Mouse (Mus musculus) CH12.LX (cell line): Measurements from ENCODE around the gene Ephb3. TPM values are rescaled to one million over a fixed set of nuclear protein-coding genes. Genes with fewer than 3 reads are reported as not detected.

Source experiments
- DNase-seq: peaks from one replicate; pipeline ENCODE4 v3.0.0-alpha.2; 2013; ENCODE audit errors: extremely low read depth
- H3K27ac ChIP-seq: 2 replicates; pipeline ENCODE4 v1.5.1; 2012; ENCODE audit warnings: low read depth, mild to moderate bottlenecking, control low read depth, moderate library complexity; ENCODE audit not compliant: insufficient read depth
- H3K27me3 ChIP-seq: replicated peaks from 2 replicates; pipeline ENCODE3; 2012; ENCODE audit warnings: inconsistent platforms
- H3K36me3 ChIP-seq, 2 experiments: replicated peaks in 1 of 2; 2 replicates each; pipeline versions ENCODE3 to v1.6.1; 2012; ENCODE audit warnings: inconsistent platforms in 1 of 2, low read length in 1 of 2, mild to moderate bottlenecking in 1 of 2, mixed read lengths in 1 of 2, moderate library complexity in 1 of 2; ENCODE audit not compliant: control insufficient read depth in 1 of 2, insufficient read depth in 1 of 2
- H3K4me1 ChIP-seq, 2 experiments: 2 replicates each; pipeline ENCODE4 v1.6.1; 2012; ENCODE audit warnings: inconsistent platforms in 1 of 2, moderate library complexity in 1 of 2; ENCODE audit not compliant: insufficient read depth in 2 of 2, control insufficient read depth in 1 of 2
- H3K4me2 ChIP-seq: 2 replicates; pipeline ENCODE4 v1.6.1; 2012; ENCODE audit warnings: low read depth, mild to moderate bottlenecking, control low read depth; ENCODE audit not compliant: poor library complexity, insufficient read depth, severe bottlenecking
- H3K4me3 ChIP-seq, 3 experiments: fragments of 150-350 bp in 1 of 3; sonication (generic) in 1 of 3; replicated peaks in 1 of 3; 2 replicates each; pipeline versions ENCODE3 to v1.5.1; 2011 to 2012; ENCODE audit warnings: low read depth in 2 of 3, low read length in 2 of 3, mild to moderate bottlenecking in 2 of 3, moderate library complexity in 2 of 3, control low read depth in 1 of 3, improper control_type of control experiment in 1 of 3, inconsistent platforms in 1 of 3, mixed read lengths in 1 of 3; ENCODE audit not compliant: poor library complexity in 1 of 3
- H3K79me2 ChIP-seq: replicated peaks from 2 replicates; pipeline ENCODE4 v1.6.1; 2012; ENCODE audit warnings: mild to moderate bottlenecking, moderate library complexity; ENCODE audit not compliant: control insufficient read depth, poor library complexity, insufficient read depth, severe bottlenecking; ENCODE audit errors: extremely low read depth
- H3K9ac ChIP-seq: 2 replicates; pipeline ENCODE4 v1.6.1; 2012; ENCODE audit warnings: low read depth, mild to moderate bottlenecking, control low read depth, moderate library complexity; ENCODE audit not compliant: insufficient read depth
- H3K9me3 ChIP-seq: replicated peaks from 2 replicates; pipeline ENCODE3; 2012; ENCODE audit warnings: low read length, inconsistent platforms, mixed read lengths
- CHD1 ChIP-seq: IDR thresholded peaks from 2 replicates; pipeline ENCODE4 v1.6.1; 2012; ENCODE audit warnings: low read depth, low read length, improper control_type of control experiment, inconsistent platforms
- CTCF ChIP-seq, 2 experiments: IDR thresholded peaks in 1 of 2; conservative IDR thresholded peaks in 1 of 2; 2 replicates each; pipeline ENCODE4 v1.5.1; 2011 to 2012; ENCODE audit warnings: low read depth in 2 of 2, low read length in 2 of 2, improper control_type of control experiment in 1 of 2, inconsistent platforms in 1 of 2, mild to moderate bottlenecking in 1 of 2, moderate library complexity in 1 of 2
- E2F4 ChIP-seq: IDR thresholded peaks from 2 replicates; pipeline ENCODE4 v1.6.1; 2011; ENCODE audit warnings: low read depth, low read length, improper control_type of control experiment; ENCODE audit not compliant: insufficient replicate concordance
- ELF1 ChIP-seq: IDR thresholded peaks from 2 replicates; pipeline ENCODE4 v1.6.1; 2014; ENCODE audit warnings: low read depth, mild to moderate bottlenecking, inconsistent platforms, low read length, improper control_type of control experiment
- EP300 ChIP-seq: IDR thresholded peaks from 2 replicates; pipeline ENCODE4 v1.6.1; 2011; ENCODE audit warnings: low read length, improper control_type of control experiment
- ETS1 ChIP-seq: conservative IDR thresholded peaks from 2 replicates; pipeline ENCODE4 v1.6.1; 2012; ENCODE audit warnings: low read depth, mild to moderate bottlenecking, inconsistent platforms, low read length, improper control_type of control experiment, moderate library complexity
- IRF4 ChIP-seq: IDR thresholded peaks from 2 replicates; pipeline ENCODE4 v1.6.1; 2014; ENCODE audit warnings: low read depth, mild to moderate bottlenecking, inconsistent platforms, low read length, improper control_type of control experiment
- JUND ChIP-seq: conservative IDR thresholded peaks from 2 replicates; pipeline ENCODE4 v1.6.1; 2011; ENCODE audit warnings: low read depth, low read length, improper control_type of control experiment
- MAX ChIP-seq: IDR thresholded peaks from 2 replicates; pipeline ENCODE4 v1.6.1; 2011; ENCODE audit warnings: low read length, improper control_type of control experiment
- MEF2A ChIP-seq: IDR thresholded peaks from 2 replicates; pipeline ENCODE4 v1.6.1; 2014; ENCODE audit warnings: low read depth, mild to moderate bottlenecking, inconsistent platforms, low read length, improper control_type of control experiment, borderline replicate concordance
- MXI1 ChIP-seq: IDR thresholded peaks from 2 replicates; pipeline ENCODE4 v1.6.1; 2011; ENCODE audit warnings: mild to moderate bottlenecking, low read depth, low read length, improper control_type of control experiment
- NELFE ChIP-seq: IDR thresholded peaks from 2 replicates; pipeline ENCODE4 v1.6.1; 2011; ENCODE audit warnings: low read depth, low read length, improper control_type of control experiment
- NRF1 ChIP-seq: IDR thresholded peaks from 2 replicates; pipeline ENCODE4 v1.6.1; 2014; ENCODE audit warnings: low read depth, mild to moderate bottlenecking, inconsistent platforms, low read length, improper control_type of control experiment, moderate library complexity
- PAX5 ChIP-seq: IDR thresholded peaks from 2 replicates; pipeline ENCODE4 v1.6.1; 2012; ENCODE audit warnings: low read length, inconsistent platforms, mixed read lengths
- POLR2AphosphoS2 ChIP-seq: IDR thresholded peaks from 2 replicates; pipeline ENCODE4 v1.6.1; 2011; ENCODE audit warnings: low read depth, low read length, improper control_type of control experiment
- SMC3 ChIP-seq: IDR thresholded peaks from 2 replicates; pipeline ENCODE4 v1.6.1; 2011; ENCODE audit warnings: low read depth, low read length, improper control_type of control experiment
- TBP ChIP-seq: conservative IDR thresholded peaks from 2 replicates; pipeline ENCODE4 v1.6.1; 2011; ENCODE audit warnings: low read depth, low read length, improper control_type of control experiment
- UBTF ChIP-seq: IDR thresholded peaks from 2 replicates; pipeline ENCODE4 v1.6.1; 2012; ENCODE audit warnings: low read depth, mild to moderate bottlenecking, inconsistent platforms, low read length, improper control_type of control experiment, moderate library complexity
- USF2 ChIP-seq: conservative IDR thresholded peaks from 2 replicates; pipeline ENCODE4 v1.6.1; 2011; ENCODE audit warnings: low read depth, low read length, improper control_type of control experiment
- ZC3H11A ChIP-seq: IDR thresholded peaks from 2 replicates; pipeline ENCODE4 v1.6.1; 2012; ENCODE audit warnings: low read depth, mild to moderate bottlenecking, inconsistent platforms, low read length, improper control_type of control experiment
- ZMIZ1 ChIP-seq: IDR thresholded peaks from 2 replicates; pipeline ENCODE4 v1.6.1; 2012; ENCODE audit warnings: low read depth, mild to moderate bottlenecking, inconsistent platforms, low read length, improper control_type of control experiment
- ZNF384 ChIP-seq: IDR thresholded peaks from 2 replicates; pipeline ENCODE4 v1.6.1; 2012; ENCODE audit warnings: low read depth, low read length, improper control_type of control experiment, inconsistent platforms
- dilution Hi-C: fragments of 300-500 bp; cut with MboI; formaldehyde crosslinking; loops from 2 replicates; pipeline ENCODE4 v1.14.3; 2020; ENCODE audit warnings: low sequenced_read_pairs; ENCODE audit not compliant: extremely low pct_unique_long_range_greater_than_20kb, extremely low pct_ligation_motif_present
- in situ Hi-C: fragments of 300-500 bp; cut with MboI; formaldehyde crosslinking; loops from 3 replicates; pipeline ENCODE4 v1.14.3; 2019; ENCODE audit warnings: low sequenced_read_pairs, low pct_ligation_motif_present, low pct_unique_long_range_greater_than_20kb, mixed read lengths
- polyA plus RNA-seq: library from polyadenylated mRNA; unstranded; fragments of >175 nt; gene quantifications from 2 replicates; pipeline ENCODE4 v1.2.1, GENCODE M21; 2012; ENCODE audit warnings: low read depth; ENCODE audit not compliant: insufficient read length
- total RNA-seq, 2 experiments: library from RNA; depleted of rRNA; stranded (reverse); fragments of 300-350 nt in 1 of 2; fragments of >200 nt in 1 of 2; gene quantifications; 2 replicates each; pipeline ENCODE4 v1.2.3; 2012 to 2014

The Ephb3 gene
- total and polyA plus RNA-seq, 3 experiments: not detected

GRCm38 (mm10) chr16:21212369-21212768 is 7.8 kb downstream of the Ephb3 start:
- in situ Hi-C loops (no loop called here), dilution Hi-C loops (no loop called here)
- Histone ChIP-seq H3K27me3 (no peaks in the 10 kb centered on the region), H3K4me1 (peaks cover 0 to 27% of the 10 kb centered on the region in 2 experiments; a peak in 3 of 4 replicates), H3K36me3 (no peaks in the 10 kb centered on the region), H3K27ac (no peak overlapping the region), H3K9me3 (no peaks in the 10 kb centered on the region), H3K4me3 (no peak overlapping the region), H3K4me2 (no peak overlapping the region), H3K9ac (no peak overlapping the region), H3K79me2 (no peaks in the 10 kb centered on the region)
- DNase-seq: no peak
- TF ChIP-seq MEF2A (no peak), MAX (no peak), NELFE (no peak), ZNF384 (no peak), USF2 (no peak), E2F4 (no peak), ETS1 (no peak), TBP (no peak), POLR2AphosphoS2 (no peak)

GRCm38 (mm10) chr16:21213939-21214338 is 9.4 kb downstream of the Ephb3 start:
- no peaks in the 10 kb centered on the region for H3K79me2 ChIP-seq
- no peaks in the 10 kb centered on the region for H3K27me3 ChIP-seq
- H3K4me2 ChIP-seq: no peak overlapping the region
- H3K4me3 ChIP-seq: no peak overlapping the region
- no peak for DNase-seq
- H3K36me3 ChIP-seq: no peaks in the 10 kb centered on the region
- in situ Hi-C loops (no loop called here), dilution Hi-C loops (no loop called here)
- H3K4me1 ChIP-seq: peaks cover 0 to 27% of the 10 kb centered on the region in 2 experiments; a peak in 3 of 4 replicates
- no peak overlapping the region for H3K9ac ChIP-seq
- no peaks in the 10 kb centered on the region for H3K9me3 ChIP-seq
- H3K27ac ChIP-seq: no peak overlapping the region
- no peak for TF ChIP-seq POLR2AphosphoS2
- TF ChIP-seq NRF1: no peak
- no peak for TF ChIP-seq MXI1
- TF ChIP-seq ETS1: no peak
- TF ChIP-seq PAX5: no peak

- DNase-seq: no peak
- Histone ChIP-seq H3K4me2 (no peak overlapping the region), H3K9ac (no peak overlapping the region), H3K9me3 (no peaks in the 10 kb centered on the region), H3K36me3 (no peaks in the 10 kb centered on the region), H3K4me1 (peaks cover 0 to 18% of the 10 kb centered on the region in 2 experiments; a peak in 2 of 4 replicates), H3K79me2 (no peaks in the 10 kb centered on the region), H3K27me3 (no peaks in the 10 kb centered on the region), H3K27ac (no peak overlapping the region), H3K4me3 (no peak overlapping the region)
- TF ChIP-seq CTCF (conservative IDR thresholded peaks at IDR 0.05 in 1 of 2, IDR thresholded peaks at IDR 0.05 in 1 of 2; ENCODE audit: low read depth in 2 of 2, low read length in 2 of 2) (no peak), ZMIZ1 (no peak), E2F4 (no peak), EP300 (no peak), IRF4 (no peak), SMC3 (no peak), MEF2A (no peak), ELF1 (no peak), CHD1 (no peak), UBTF (no peak), JUND (no peak), USF2 (no peak), ZC3H11A (no peak)
- dilution Hi-C loops (no loop called here), in situ Hi-C loops (no loop called here)
Observed at GRCm38 (mm10) chr16:21214803-21215202, 10.2 kb downstream of the Ephb3 start.
